Mouse (Mus musculus) neutrophil, adult 83 days (primary cell): Measurements from ENCODE around the gene Olfr108. TPM values are rescaled to one million over a fixed set of nuclear protein-coding genes. Genes with fewer than 3 reads are reported as not detected.

ENCODE experiments used
- total RNA-seq, 2 experiments: library from RNA; stranded (reverse); gene quantifications; one replicate each; pipeline ENCODE4 v1.2.4; 2023

Gene Olfr108
- not detected for total RNA-seq

DNA sequence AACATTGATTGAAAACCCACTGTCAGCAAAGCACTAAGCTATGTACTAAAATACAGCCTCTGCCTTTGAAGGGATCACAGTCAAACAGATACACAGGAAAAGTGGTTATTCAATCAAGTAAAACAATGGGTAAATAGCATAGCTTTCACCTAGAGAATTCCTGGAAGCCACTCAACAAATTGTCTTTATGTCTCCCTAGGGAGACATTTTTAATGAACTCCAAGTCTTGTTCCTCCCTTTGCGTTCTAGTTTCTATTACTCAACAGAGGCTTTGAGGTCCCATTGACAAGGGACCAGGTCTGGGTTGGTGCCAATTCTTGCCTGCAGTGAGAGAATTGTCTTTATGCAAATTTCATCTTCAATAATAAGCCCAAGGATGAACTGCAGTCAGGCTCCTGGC lies at the start of gene Olfr108:
Gene Olfr108, plus strand, starts transcription at position 301 of the 400 bp plus-strand sequence.

GRCm38 (mm10) chr17:37398926-37399325 lies 46.4 kb upstream of the Olfr108 start, which contains the start of gene Olfr107:
Gene Olfr107, plus strand, starts transcription at chr17:37399226.

DNA sequence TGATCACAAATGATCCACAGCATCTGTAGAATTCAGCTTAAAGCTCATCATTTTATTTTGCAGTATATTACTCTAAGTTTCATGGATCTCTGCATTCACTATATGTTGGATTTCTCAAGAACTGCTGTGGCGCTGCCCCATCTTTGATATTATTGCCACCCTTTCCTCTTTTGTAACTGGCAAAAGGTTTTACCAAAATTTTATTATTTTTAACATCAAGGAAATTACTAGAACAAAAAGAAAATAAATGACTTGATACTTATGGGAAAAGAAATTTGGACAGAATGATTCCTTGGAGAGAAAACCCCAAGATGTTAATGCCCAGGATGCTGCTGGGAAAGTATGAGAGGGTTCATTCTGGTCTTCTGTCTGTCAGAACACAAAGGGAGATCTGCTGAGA lies 13.3 kb downstream of the Olfr108 start, which contains the start of gene Olfr109:
Gene Olfr109, plus strand, starts transcription at position 301 of the 400 bp plus-strand sequence.

DNA sequence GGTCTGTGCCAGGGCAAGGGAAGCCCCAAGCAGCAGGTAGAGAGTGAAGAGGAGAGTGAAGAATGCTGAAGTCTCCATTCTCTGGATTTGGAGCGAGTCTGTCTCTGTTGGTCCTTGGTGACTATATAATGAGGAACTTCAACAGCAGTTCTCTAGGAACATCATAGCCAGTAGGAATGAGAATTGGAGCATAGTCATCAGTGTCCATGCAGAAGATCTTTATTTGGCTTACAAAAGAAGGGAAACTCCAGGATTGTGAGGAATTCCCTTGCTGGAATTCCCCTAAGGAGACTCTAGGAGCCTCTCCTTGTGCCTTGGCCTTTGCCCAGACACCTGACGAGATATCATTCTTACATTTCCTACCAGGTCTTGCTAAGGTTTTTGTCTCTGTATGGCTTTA lies 38.2 kb downstream of the Olfr108 start, which contains the start of gene H2-M2:
Gene H2-M2, minus strand, starts transcription at position 101 of the 400 bp plus-strand sequence.

DNA sequence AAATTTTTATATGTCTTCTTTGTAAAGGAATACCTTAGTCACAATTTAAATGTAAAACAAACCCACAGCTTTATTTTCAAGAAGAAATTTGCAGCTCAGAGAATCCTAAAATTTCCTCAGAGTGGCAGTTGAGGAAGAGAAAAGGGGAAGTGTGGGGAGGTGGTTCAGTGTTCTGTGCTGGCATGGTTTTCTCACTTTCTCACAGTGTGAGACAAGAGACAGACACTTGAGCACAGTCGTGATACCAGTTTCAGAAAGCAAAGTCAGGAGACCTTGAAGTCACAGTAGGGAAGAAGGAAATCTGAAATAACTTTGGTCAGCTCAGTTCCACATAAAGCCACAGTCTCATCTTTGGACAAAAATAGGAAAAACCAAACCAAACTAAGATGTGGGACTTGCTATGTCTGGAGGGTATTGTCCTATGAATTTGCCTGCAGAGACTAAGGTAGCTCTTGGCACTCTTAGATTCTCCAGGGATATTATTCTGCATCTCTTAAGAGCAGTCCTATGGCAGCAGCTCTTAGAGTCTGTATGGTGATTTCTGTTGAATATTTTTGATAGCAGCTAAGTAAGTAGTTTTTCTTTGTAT lies 46.7 kb downstream of the Olfr108 start, which contains the start of gene Olfr110:
Gene Olfr110, plus strand, starts transcription at position 539 of the 589 bp plus-strand sequence.

Other genes starting within 250 kb of the Olfr108 start
- gene Olfr94, start 244.5 kb upstream of the Olfr108 start, total RNA-seq = not detected
- gene Olfr95, start 232.4 kb upstream of the Olfr108 start, total RNA-seq = not detected
- not detected for gene Olfr96, start 225.3 kb upstream of the Olfr108 start, total RNA-seq
- not detected for gene Olfr97, start 208.2 kb upstream of the Olfr108 start, total RNA-seq
- gene Olfr98, start 181.7 kb upstream of the Olfr108 start, total RNA-seq = not detected
- 1 to 10 TPM; 4.0 to 5.0 TPM for gene H2-M3, start 175.3 kb upstream of the Olfr108 start, total RNA-seq
- gene Olfr99, start 162.0 kb upstream of the Olfr108 start, total RNA-seq = not detected
- not detected for gene Olfr101, start 141.2 kb upstream of the Olfr108 start, total RNA-seq
- gene Olfr102, start 128.4 kb upstream of the Olfr108 start, total RNA-seq = not detected
- not detected for gene Olfr103, start 105.8 kb upstream of the Olfr108 start, total RNA-seq
- not detected for gene Olfr104-ps, start 85.9 kb upstream of the Olfr108 start, total RNA-seq
- not detected for gene Olfr105-ps, start 66.4 kb upstream of the Olfr108 start, total RNA-seq
- not detected for gene Olfr106-ps, start 55.1 kb upstream of the Olfr108 start, total RNA-seq
- gene Olfr107, start 46.3 kb upstream of the Olfr108 start, total RNA-seq = not detected
- not detected for gene Olfr109, start 13.4 kb downstream of the Olfr108 start, total RNA-seq
- not detected for gene H2-M2, start 38.1 kb downstream of the Olfr108 start, total RNA-seq
- not detected for gene Olfr110, start 47.0 kb downstream of the Olfr108 start, total RNA-seq
- not detected for gene Olfr111, start 62.5 kb downstream of the Olfr108 start, total RNA-seq
- gene Olfr112, start 124.0 kb downstream of the Olfr108 start, total RNA-seq = not detected
- gene Olfr113, start 132.2 kb downstream of the Olfr108 start, total RNA-seq = not detected
- gene Olfr114, start 147.3 kb downstream of the Olfr108 start, total RNA-seq = not detected
- gene Olfr115, start 181.6 kb downstream of the Olfr108 start, total RNA-seq = not detected
- not detected for gene Olfr116, start 181.7 kb downstream of the Olfr108 start, total RNA-seq
- gene Olfr117, start 218.3 kb downstream of the Olfr108 start, total RNA-seq = not detected
- not detected for gene Olfr118, start 221.5 kb downstream of the Olfr108 start, total RNA-seq